Mouse (Mus musculus) heart, embryonic 14.5 days (tissue): ENCODE data around the gene Cbfa2t3. TPM values are rescaled to one million over a fixed set of nuclear protein-coding genes. Genes with fewer than 3 reads are reported as not detected.

Experiments
- ATAC-seq: fragments of 200-750 bp; cut with Nextera tagmentation; 2 replicates; pipeline ENCODE4 v1.8.0; 2017; ENCODE audit warnings: low read depth, moderate TSS enrichment; ENCODE audit not compliant: insufficient number of reproducible peaks, insufficient read depth, low FRiP score
- H3K27ac ChIP-seq, 2 experiments: fragments of 200-500 bp in 1 of 2; fragments of 300-500 bp in 1 of 2; sonication (generic) in 1 of 2; replicated peaks in 1 of 2; 2 replicates each; pipeline ENCODE4 v1.5.1; 2012 to 2014; ENCODE audit warnings: low read depth in 2 of 2, low read length in 2 of 2, control low read depth in 1 of 2, mild to moderate bottlenecking in 1 of 2, mixed read lengths in 1 of 2; ENCODE audit not compliant: control insufficient read depth in 1 of 2, insufficient read depth in 1 of 2
- H3K27me3 ChIP-seq: fragments of 300-500 bp; sonication (generic); 2 replicates; pipeline ENCODE4 v1.6.1; 2014; ENCODE audit warnings: mild to moderate bottlenecking, low read length, control low read depth; ENCODE audit not compliant: control insufficient read depth, insufficient read depth
- H3K36me3 ChIP-seq: fragments of 300-500 bp; sonication (generic); 2 replicates; pipeline ENCODE4 v1.6.1; 2014; ENCODE audit warnings: mild to moderate bottlenecking, control low read depth, low read length, mixed read lengths; ENCODE audit not compliant: control insufficient read depth, insufficient read depth
- H3K4me1 ChIP-seq, 2 experiments: fragments of 200-500 bp in 1 of 2; fragments of 300-500 bp in 1 of 2; sonication (generic) in 1 of 2; 2 replicates each; pipeline ENCODE4 v1.6.1; 2012 to 2014; ENCODE audit warnings: low read length in 2 of 2, control low read depth in 1 of 2, mixed read lengths in 1 of 2; ENCODE audit not compliant: control insufficient read depth in 2 of 2, insufficient read depth in 2 of 2
- H3K4me2 ChIP-seq: fragments of 300-500 bp; sonication (generic); 2 replicates; pipeline ENCODE4 v1.6.1; 2014; ENCODE audit warnings: mild to moderate bottlenecking, low read length
- H3K4me3 ChIP-seq, 2 experiments: fragments of 200-500 bp in 1 of 2; fragments of 300-500 bp in 1 of 2; sonication (generic) in 1 of 2; 2 replicates each; pipeline ENCODE4 v1.5.1; 2012 to 2014; ENCODE audit warnings: low read length in 2 of 2, mild to moderate bottlenecking in 2 of 2, control low read depth in 1 of 2, low read depth in 1 of 2, moderate library complexity in 1 of 2; ENCODE audit not compliant: control insufficient read depth in 1 of 2, insufficient read depth in 1 of 2
- H3K9ac ChIP-seq: fragments of 300-500 bp; sonication (generic); 2 replicates; pipeline ENCODE4 v1.6.1; 2014; ENCODE audit warnings: mild to moderate bottlenecking, low read length
- H3K9me3 ChIP-seq: fragments of 300-500 bp; sonication (generic); 2 replicates; pipeline ENCODE4 v1.6.1; 2016; ENCODE audit warnings: low read length, control low read depth; ENCODE audit not compliant: control insufficient read depth
- WGBS: fragments of 180-500 bp; shearing (Covaris S2); extraction: QIAGEN DNeasy Blood & Tissue Kit; methylation state at CpG from one replicate; pipeline ENCODE4 v1.1.7; 2014; 5-methylcytosine and 5-hydroxymethylcytosine counted together
- polyA plus RNA-seq: library from polyadenylated mRNA; unstranded; fragments of >200 nt; fragmentation: Nextera tagmentation; extraction: Ambion mirVana; gene quantifications from 2 replicates; pipeline ENCODE4 v1.2.1, GENCODE M21; 2014

The Cbfa2t3 gene
- polyA plus RNA-seq, 1 experiment from 2014 or later = 6.2 TPM

DNA sequence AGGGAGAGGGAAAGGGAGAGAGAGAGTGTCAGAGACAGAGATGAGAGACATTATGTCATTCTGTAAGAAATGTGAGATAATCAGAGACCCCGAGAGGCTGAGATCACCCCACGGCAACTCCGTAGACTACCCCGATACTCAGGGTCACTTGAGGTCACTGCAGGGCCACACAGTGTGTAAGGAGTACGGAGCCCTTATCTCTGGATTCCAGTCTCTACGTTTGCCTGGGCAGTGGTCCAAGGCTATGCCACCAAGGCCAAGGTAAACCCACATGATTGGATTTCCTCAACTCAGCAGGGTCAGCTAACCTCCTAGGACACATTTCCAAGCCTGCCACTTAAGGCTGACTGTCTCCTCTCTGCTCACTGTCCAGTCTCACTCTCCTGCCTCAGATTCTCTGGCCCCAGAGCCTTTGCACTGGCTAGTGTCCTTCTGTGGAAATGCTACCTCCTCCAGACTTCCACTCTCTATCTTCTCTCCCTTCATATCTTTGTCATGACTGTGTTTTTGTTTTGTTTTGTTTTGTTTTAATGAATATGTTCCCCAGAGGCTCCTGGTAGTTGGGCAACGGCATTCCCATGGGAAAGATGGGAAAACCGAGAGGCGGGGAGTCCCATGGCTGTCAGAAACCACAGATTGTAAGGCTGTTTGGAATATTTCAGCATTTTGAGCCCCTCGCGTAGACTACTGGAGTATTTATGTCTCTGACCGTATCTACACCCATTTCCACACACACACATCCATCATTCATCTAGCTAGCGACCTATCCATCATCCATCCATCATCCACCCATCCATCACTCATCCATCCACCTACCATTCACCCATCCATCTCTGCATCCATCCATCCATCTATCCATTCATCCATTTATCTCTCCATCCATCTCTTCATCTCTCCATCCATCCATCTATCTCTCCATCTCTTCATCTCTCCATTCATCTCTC, 42.6 kb downstream of the Cbfa2t3 start:
- Histone ChIP-seq H3K4me1 (peaks cover 26 to 47% of the 10 kb centered on the region in 2 experiments), H3K27ac (peak overlapping the region in 1 of 2 experiments; percentile 39; a peak in 1 of 4 replicates), H3K9ac (no peak overlapping the region), H3K4me2 (0 out of 2 replicates have a peak overlapping the region, but pooled peaks have one; percentile 13), H3K36me3 (no peaks in the 10 kb centered on the region), H3K9me3 (no peaks in the 10 kb centered on the region), H3K27me3 (no peaks in the 10 kb centered on the region), H3K4me3 (no peak overlapping the region)
- 45% methylated on average over 13 of the region's 13 CpGs for WGBS
- peak; percentile 42; the same call in 1 of the 2 replicates for ATAC-seq

DNA sequence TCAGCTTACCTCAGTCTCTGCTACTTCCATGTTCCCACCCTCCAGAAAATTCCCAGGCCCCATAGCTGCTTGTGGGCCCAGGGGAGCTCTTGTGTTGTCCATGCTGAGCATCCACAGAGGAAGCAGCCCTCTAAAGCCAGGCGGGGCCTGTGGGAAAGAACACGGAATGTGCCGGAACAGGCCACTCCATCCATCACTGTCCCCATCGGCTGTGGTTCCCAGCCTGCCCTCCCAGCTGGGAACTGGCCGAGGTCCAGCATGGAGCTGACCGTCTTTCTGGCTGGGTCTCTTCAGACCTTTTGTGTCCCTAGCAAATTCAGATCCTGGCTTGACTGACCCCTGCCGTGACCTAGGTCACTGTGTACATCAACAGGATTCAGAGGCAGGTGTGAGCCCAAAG, 44.1 kb downstream of the Cbfa2t3 start:
- no peaks in the 10 kb centered on the region for H3K9me3 ChIP-seq
- ATAC-seq = no peak
- 0 out of 2 replicates have a peak, but pooled peaks cover 3% of the 10 kb centered on the region for H3K36me3 ChIP-seq
- 76% methylated on average over 7 of the region's 7 CpGs for WGBS
- H3K4me3 ChIP-seq = no peak overlapping the region
- no peaks in the 10 kb centered on the region for H3K27me3 ChIP-seq
- H3K4me1 ChIP-seq = peaks cover 19 to 41% of the 10 kb centered on the region in 2 experiments
- no peak overlapping the region for H3K27ac ChIP-seq
- H3K4me2 ChIP-seq = no peak overlapping the region
- H3K9ac ChIP-seq = no peak overlapping the region

DNA sequence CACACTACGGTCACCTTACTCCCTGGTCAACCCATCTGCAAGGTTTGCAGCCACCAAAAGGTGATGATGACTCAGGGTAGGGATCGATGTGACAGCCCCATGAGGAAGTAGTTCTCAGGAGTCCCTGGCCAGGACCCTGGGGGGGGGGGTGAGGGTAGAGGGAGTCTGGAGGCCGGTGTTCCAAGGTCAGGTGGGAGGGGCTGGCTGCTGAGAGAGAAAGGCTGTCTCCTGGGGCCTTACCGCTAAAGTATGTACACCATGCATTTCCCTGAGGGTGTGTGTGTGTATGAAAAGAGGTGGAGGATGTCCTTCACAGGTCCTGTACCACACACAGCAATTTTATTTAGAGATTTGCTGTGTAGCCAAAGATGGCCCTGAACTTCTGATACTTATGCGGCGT, 46.3 kb downstream of the Cbfa2t3 start:
- Histone ChIP-seq H3K4me3 (no peak overlapping the region), H3K9ac (no peak overlapping the region), H3K27ac (no peak overlapping the region), H3K9me3 (no peaks in the 10 kb centered on the region), H3K4me1 (peaks cover 16 to 36% of the 10 kb centered on the region in 2 experiments), H3K27me3 (no peaks in the 10 kb centered on the region), H3K36me3 (peaks cover 9% of the 10 kb centered on the region; the same call in 1 of the 2 replicates), H3K4me2 (no peak overlapping the region)
- 55% methylated on average over 6 of the region's 6 CpGs for WGBS
- ATAC-seq = no peak

DNA sequence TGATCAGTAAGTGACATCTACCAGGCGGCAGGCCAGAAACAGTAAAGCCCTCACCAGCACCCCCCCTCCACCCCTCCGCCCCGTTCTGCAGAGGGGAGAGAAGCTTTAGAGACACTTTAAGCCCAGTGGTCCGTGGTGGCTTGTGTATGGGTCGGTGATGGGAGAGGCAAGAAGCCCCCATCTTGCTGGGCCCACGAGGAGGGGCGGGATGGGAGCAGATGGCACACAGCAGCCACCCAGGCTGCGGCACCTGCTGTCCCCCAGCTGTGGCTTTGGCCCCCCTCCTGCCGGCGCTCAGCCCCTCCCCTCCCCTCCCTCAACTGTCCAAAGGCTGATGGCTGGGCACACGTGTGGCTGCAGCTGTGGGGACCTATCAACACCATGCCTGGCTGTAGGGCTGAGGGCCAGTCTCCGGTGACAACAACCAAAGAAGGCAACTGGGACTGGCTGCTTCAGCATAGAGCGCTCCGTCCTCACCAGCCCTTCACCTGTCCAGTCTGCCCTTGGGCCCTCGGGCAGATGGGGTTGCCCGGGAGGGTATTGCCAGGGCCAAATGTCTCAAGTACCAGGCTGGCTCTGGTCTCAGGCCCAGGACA, 47.5 kb downstream of the Cbfa2t3 start:
- H3K4me2 ChIP-seq = no peak overlapping the region
- peaks cover 14% of the 10 kb centered on the region; the same call in 1 of the 2 replicates for H3K36me3 ChIP-seq
- H3K9ac ChIP-seq = no peak overlapping the region
- H3K4me3 ChIP-seq = no peak overlapping the region
- H3K27ac ChIP-seq = no peak overlapping the region
- H3K27me3 ChIP-seq = no peaks in the 10 kb centered on the region
- 62% methylated on average over 16 of the region's 16 CpGs for WGBS
- no peak for ATAC-seq
- peaks cover 19 to 39% of the 10 kb centered on the region in 2 experiments for H3K4me1 ChIP-seq
- no peaks in the 10 kb centered on the region for H3K9me3 ChIP-seq

- 82% methylated on average over 15 of the region's 15 CpGs for WGBS
- H3K4me3 ChIP-seq = no peak overlapping the region
- H3K27ac ChIP-seq = no peak overlapping the region
- H3K9me3 ChIP-seq = no peaks in the 10 kb centered on the region
- H3K36me3 ChIP-seq = peaks cover 20% of the 10 kb centered on the region; the same call in 1 of the 2 replicates
- H3K9ac ChIP-seq = no peak overlapping the region
- no peaks in the 10 kb centered on the region for H3K27me3 ChIP-seq
- H3K4me2 ChIP-seq = no peak overlapping the region
- peaks cover 11 to 27% of the 10 kb centered on the region in 2 experiments for H3K4me1 ChIP-seq
- ATAC-seq = no peak
Observed at GRCm38 (mm10) chr8:122648192-122648970, 50.5 kb downstream of the Cbfa2t3 start.

DNA sequence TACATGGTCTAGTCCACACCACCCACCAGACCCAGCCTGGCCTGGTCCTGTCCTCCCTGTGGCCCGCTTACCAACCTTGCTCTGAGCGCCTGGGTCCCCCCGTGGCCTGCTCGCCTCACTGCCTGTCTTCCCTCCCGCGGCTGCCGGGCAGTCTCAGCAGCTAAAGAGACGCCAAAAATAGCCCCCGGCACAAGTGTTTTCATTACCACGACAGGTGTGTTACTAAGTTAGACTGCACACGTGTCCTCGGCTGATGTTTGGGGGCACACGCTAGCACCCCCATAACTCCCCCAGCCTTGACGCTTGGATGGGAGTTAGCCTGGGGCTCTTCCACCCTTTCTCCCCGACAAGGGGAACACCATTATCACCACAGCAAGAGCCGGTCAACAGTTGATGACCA, 52.6 kb downstream of the Cbfa2t3 start:
- peaks cover 20% of the 10 kb centered on the region; the same call in 1 of the 2 replicates for H3K36me3 ChIP-seq
- H3K27me3 ChIP-seq = no peaks in the 10 kb centered on the region
- no peak overlapping the region for H3K9ac ChIP-seq
- no peak overlapping the region for H3K27ac ChIP-seq
- H3K4me1 ChIP-seq = peaks cover 16 to 26% of the 10 kb centered on the region in 2 experiments
- no peaks in the 10 kb centered on the region for H3K9me3 ChIP-seq
- H3K4me2 ChIP-seq = 0 out of 2 replicates have a peak overlapping the region, but pooled peaks have one; percentile 3
- no peak overlapping the region for H3K4me3 ChIP-seq
- no peak for ATAC-seq
- WGBS = 44% methylated on average over 16 of the region's 16 CpGs
